Mouse (Mus musculus): ENCODE data around the gene Hoxd9.

Hoxd9 gene

GRCm38 (mm10) chr2:74732513-74733316, 35.2 kb downstream of the Hoxd9 start:
- no peak for DNase-seq (ENCODE audit: low read depth, low spot score)

- no peak for DNase-seq (ENCODE audit: low read depth, low spot score)
These were observed 35.8 kb downstream of the Hoxd9 start for GRCm38 (mm10) chr2:74733317-74733661.

- DNase-seq (ENCODE audit: low read depth, low spot score) = no peak
These were observed 36.2 kb downstream of the Hoxd9 start for GRCm38 (mm10) chr2:74733765-74734164.

- no peak for DNase-seq (ENCODE audit: low read depth, low spot score)
These were observed 36.9 kb downstream of the Hoxd9 start for GRCm38 (mm10) chr2:74734451-74734850.

GRCm38 (mm10) chr2:74734996-74735811, 37.7 kb downstream of the Hoxd9 start:
- DNase-seq (ENCODE audit: low read depth, low spot score) = no peak

GRCm38 (mm10) chr2:74735851-74736687, 38.5 kb downstream of the Hoxd9 start:
- DNase-seq (ENCODE audit: low read depth, low spot score) = no peak

- DNase-seq (ENCODE audit: low read depth, low spot score) = no peak
These were observed 39.4 kb downstream of the Hoxd9 start for GRCm38 (mm10) chr2:74736688-74737577.

GRCm38 (mm10) chr2:74737578-74738070, 40.1 kb downstream of the Hoxd9 start:
- DNase-seq (ENCODE audit: low read depth, low spot score) = no peak

- no peak for DNase-seq (ENCODE audit: low read depth, low spot score)
These were observed 41.3 kb downstream of the Hoxd9 start for GRCm38 (mm10) chr2:74738623-74739475.

GRCm38 (mm10) chr2:74739476-74739800, 41.9 kb downstream of the Hoxd9 start:
- no peak for DNase-seq (ENCODE audit: low read depth, low spot score)

- DNase-seq (ENCODE audit: low read depth, low spot score) = no peak
These were observed 42.3 kb downstream of the Hoxd9 start for GRCm38 (mm10) chr2:74739869-74740268.

- no peak for DNase-seq (ENCODE audit: low read depth, low spot score)
These were observed 43.0 kb downstream of the Hoxd9 start for GRCm38 (mm10) chr2:74740311-74741091.

GRCm38 (mm10) chr2:74741252-74741978, 43.9 kb downstream of the Hoxd9 start:
- DNase-seq (ENCODE audit: low read depth, low spot score) = no peak

GRCm38 (mm10) chr2:74741979-74742277, 44.4 kb downstream of the Hoxd9 start:
- DNase-seq (ENCODE audit: low read depth, low spot score) = no peak

GRCm38 (mm10) chr2:74745540-74746297, 48.2 kb downstream of the Hoxd9 start:
- DNase-seq (ENCODE audit: low read depth, low spot score) = no peak

- DNase-seq (ENCODE audit: low read depth, low spot score) = no peak
These were observed 48.9 kb downstream of the Hoxd9 start for GRCm38 (mm10) chr2:74746298-74746921.

GRCm38 (mm10) chr2:74747006-74747405, 49.5 kb downstream of the Hoxd9 start:
- no peak for DNase-seq (ENCODE audit: low read depth, low spot score)
